Mouse (Mus musculus) lung, adult 2 months (tissue): ENCODE results near the gene Gm37240.

ENCODE experiments used
- CTCF ChIP-seq: fragments of 200-500 bp; IDR thresholded peaks from 2 replicates; pipeline ENCODE4 v1.5.1; 2011; ENCODE audit warnings: mild to moderate bottlenecking, low read length, control low read depth; ENCODE audit not compliant: insufficient read depth
- POLR2A ChIP-seq: fragments of 200-500 bp; IDR thresholded peaks from 2 replicates; pipeline ENCODE4 v1.6.1; 2011; ENCODE audit warnings: low read depth, mild to moderate bottlenecking, control low read depth, low read length, borderline replicate concordance; ENCODE audit errors: extremely low read depth

- TF ChIP-seq POLR2A (no peak), CTCF (no peak)
These were observed 548.0 kb downstream of the Gm37240 start for GRCm38 (mm10) chr3:85339269-85339820.
